Mouse (Mus musculus) B cell, adult 2 months (primary cell): Measurements from ENCODE around the gene Tacc3.
A peak's percentile ranks its signal among the peaks of the same experiment; 100 is the strongest.

Experiments used
- DNase-seq, 2 experiments: peaks; one replicate each; pipeline ENCODE4 v3.0.0; 2022

Tacc3 gene

DNA sequence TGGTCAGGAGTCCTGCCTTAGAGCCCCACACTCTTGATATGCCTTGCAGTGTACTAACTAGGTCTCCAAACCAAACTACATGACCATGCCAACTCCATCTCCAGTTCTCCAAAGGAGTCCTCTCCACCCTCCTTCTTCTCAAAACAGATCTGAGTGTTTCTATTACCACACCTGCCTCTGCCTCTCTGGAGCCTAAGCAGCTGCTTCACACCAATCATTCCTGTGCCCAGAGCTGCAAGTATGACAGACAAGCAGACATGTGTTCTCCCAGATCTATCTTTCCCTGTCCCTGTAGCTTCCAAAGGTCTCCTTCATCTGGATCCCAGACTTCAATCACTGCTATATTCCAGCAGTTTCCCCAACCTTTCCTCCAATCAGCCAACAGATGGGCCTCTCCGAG is 1.2 kb upstream of the Tacc3 start:
- no peak for DNase-seq

DNA sequence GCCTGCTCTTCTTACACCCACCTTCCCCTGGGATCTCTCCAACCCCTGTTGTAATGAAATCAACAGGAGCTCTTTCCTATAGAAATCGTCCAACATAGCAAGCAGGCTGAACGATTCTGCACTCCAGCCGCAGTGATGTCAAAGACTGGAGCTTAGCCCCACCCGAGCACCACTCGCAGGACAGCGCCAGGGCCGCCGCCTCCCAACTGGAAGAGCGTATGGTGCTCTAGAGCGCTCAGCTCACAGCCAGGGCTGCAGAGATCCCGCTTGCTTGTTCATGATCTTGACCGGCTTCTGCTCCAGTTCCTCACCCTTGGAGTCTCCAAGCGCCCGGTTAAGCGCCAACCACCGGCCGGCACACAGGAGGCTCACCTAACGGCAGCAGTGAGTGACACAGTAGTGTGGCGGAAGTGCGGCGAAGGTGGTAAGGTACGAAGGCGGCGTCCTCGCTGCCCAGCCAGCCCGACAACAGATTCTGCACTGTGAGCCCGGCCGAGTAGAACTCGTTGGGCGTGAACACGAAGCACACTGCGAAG is 609 bp upstream of the Tacc3 start:
- no peak for DNase-seq

DNA sequence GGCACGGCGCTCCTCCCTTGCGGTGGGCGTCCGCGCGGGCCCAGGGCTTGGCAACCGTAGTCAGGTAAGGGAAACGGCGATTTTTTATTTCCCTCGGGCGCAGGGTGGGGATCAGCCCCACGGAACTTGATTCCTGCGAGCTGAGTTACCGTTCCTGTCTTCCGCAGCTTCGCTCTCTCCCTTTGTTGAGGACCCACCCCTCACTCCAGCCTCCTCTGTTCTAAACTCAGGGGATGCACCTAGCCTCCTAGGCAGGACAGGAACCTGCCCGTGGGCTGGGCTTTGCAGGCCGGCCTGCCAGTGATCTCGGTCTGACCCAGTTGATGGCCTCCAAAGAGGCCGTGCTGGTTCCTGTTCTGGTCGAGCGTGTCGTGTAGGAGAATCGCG is 729 bp downstream of the Tacc3 start:
- DNase-seq: no peak

DNA sequence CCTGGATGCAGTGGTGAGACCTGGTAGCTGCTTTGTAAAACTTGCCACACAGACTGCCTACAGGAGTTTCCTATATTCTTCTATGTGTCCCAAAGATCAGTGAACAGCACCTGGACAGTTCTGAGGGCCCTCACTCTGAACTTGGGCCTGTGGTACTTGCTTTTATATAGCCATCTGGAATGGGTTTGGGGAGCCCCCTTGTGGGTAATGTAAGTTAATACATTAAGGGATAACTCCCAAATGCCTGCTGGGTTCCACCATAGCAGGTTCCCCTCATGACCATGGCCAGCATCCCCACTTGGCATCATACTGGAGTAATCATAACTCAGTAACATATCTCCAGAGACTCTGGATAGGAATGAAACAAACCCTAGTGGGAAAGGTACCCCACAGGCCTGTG is 10.3 kb downstream of the Tacc3 start:
- peak; percentile 72 to 76 for DNase-seq

DNA sequence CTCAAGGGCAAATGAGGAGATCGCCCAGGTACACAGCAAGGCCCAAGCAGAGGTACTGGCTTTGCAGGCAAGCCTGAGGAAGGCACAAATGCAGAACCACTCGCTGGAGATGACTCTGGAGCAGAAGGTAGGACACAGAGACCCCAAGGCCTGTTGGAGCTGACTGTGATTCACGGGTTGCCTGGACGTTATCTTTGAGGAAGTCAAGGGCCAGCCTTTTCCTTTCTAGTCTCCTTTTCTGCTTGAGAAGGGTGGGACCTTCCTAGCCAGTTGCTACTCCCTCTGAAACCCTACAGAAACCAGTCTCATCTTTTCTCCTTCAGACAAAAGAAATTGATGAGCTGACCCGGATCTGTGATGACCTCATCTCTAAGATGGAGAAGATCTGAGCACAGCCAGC is 13.7 kb downstream of the Tacc3 start:
- DNase-seq: no peak

DNA sequence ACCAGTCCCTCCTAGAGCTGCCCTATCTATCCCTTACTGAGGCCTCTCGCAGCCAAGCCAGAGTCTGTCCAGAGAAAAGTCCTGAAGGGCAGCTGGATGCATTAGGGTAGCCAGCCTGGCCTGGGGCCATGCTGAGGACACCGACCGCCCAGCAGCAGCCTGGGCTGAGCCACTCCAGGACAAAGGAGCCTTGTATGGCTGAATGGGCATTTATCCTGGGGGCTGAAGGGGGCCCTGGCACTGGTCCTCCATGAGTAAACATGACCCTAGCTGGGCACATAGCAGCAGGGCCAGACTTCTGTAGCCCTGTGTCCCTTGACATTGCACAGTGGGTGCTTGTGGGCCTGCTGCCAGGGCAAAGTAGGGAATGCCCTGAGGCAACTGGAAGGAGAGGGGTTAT is 16.5 kb downstream of the Tacc3 start:
- DNase-seq: no peak

DNA sequence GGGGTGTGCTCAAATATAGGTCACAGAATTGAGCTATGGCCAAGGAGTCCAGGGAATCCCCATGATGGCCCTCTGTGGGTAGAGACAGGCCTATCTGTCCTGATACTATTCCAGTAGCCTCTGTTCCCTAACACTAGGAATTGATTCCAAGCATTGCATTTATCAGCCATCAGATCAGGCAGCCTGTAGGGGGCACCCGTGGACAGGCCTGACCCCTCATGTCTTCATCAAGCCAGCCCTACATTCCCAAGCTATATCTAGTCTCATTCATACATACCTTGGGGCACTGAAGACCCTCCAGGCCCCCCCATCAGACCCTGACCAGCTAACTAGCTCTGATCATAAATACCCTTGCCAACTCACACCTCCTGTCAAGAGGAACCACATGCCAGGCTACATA is 18.0 kb downstream of the Tacc3 start:
- DNase-seq: peak; percentile 42 to 46

DNA sequence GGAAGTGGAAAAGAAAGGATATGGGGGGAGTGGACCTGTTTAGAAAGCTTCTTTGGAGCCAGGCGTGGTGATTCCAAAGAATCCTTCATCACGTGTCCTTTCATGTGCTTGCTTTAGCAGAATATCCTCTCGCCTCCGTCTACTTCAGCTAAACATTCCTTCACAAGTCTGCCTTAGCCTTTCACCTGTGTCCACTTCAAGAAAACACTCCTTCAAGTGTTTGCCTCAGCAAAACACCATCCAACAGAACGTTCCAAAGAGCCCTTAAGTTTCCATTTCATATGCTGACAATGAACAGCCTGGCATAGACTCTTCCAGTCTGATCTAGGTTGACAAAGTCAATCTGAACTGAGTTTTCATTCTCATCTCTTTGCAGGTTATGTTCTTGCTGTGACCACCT is 20.3 kb downstream of the Tacc3 start:
- DNase-seq: no peak

DNA sequence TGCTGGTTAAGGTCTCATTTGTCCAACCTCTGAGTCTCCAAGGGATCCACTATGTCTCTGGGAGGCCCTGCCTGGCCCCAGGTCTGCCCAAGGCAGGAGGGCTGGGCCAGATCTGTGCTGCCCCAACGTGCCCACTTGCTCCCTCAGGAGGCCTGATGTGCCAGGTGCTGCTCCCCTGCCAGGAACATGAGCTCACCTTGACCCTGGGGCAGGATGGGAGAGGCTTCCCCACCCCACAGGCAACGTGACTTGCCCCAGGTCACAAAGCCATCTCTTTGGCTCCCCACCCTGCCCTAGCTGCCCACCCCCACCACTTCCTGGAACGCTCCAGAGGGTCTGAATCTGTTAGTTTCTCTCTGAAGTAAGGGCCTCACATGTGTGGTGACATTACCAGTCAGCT is 23.1 kb downstream of the Tacc3 start:
- no peak for DNase-seq

DNA sequence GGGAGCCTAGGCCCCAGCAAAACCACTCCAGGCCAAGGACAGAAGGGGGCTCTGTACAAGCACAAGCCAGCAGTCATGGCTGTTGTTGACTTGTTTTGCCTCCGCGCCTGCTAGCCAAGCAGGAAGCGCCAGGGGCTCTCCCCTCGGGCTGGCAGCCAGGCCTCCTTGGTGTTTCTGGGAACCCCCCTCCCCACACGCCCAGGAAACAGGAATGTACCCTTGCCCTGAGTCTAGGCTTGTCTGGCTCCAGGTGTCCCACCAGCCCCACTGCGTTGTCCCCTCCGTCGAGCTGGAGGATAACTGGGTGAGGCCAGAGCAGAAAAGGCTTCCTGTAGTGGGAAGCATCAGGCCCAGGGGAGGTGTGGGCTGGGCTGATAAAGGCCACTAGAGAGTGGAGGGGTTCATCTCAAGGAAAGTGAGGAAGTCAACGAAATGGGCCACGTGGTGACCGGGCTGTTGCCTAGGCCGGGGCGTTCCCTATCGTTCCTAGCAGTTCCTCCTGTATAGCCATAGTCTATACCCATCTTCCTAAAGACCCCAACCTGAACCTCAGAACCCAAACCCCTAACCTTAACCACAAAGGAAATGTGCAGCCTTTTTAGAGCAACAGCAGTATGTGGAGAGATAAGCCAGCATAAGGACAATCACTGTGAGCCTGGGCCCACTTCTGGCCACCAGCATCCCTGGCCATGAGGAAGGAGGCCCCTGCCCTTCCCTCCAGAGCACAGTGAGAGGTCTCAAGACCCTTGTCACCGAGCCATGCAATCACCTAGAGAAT is 23.9 kb downstream of the Tacc3 start:
- no peak for DNase-seq

DNA sequence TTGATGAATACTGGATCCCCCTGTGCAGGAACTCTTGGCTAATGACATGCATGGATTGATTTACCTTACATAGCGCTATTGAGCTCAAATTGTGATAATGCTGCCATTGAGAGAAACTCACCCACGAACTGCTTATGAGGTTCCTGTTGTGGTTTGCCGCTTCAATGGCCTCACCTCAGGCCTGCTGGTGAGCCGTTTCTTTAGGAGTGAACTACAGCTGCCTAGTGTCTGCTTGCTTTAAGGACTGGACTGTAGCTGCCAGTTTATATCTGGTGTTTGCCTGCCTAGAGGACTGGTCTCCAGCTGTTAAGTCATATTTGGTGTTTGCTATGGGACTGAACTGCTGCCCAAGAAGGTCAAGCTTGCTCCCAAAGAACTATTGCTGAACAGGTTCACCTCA is 25.0 kb downstream of the Tacc3 start:
- peak; percentile 20 to 29 for DNase-seq

DNA sequence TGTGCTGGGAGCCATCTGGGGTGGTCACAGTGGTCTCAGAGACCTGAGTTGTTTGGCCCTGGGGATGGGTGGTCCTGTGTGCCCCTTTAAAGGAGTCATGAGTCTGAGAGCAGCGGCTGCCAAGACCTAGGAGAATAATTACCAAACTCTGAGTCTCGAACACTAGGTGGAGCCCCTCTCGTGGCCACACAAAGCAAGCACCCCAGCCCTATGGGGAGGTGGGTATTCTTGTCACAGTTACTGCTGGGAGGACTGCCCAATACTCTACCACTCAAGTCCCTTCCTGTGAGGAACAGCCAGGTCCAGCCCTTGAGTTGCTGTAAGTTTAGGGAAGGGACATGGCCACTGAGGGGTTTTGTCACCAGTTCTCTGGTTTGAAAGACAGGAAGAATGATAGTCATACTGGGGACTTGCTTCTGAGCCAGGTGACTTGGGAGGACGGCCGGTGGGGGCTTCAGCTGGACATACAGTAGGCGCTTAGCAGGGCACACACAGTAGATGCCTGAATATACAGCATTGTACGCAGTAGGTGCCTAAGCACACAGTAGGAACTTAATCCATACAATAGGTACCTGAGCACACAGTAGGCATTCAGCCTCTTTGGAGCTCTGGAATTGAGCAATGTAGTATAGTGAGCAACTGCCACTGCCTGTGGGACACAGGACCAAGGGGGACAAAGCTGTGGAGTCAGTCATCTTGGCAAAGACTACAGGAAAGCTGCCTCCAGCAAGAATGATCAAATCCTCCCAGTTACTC is 26.1 kb downstream of the Tacc3 start:
- peak in 1 of 2 experiments; percentile 23 for DNase-seq

DNA sequence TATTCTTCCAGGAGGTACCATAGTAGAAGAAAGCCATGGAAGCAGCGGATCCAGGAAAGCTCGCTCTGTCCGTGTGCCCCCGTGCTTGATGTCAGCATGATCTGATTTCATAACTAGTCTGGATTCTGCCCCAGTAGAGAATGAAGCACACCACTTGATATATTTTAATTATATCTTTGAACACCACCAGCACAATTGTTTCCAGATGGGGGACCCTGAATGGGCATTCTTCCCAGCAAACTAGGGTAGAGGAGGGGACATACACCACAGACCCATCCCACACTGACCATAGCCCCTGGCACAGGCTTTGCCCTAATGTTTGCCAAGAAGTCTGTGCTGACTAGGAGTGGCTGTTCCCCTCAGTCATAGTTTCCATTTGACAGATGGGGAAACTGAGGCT is 27.0 kb downstream of the Tacc3 start:
- no peak for DNase-seq

DNA sequence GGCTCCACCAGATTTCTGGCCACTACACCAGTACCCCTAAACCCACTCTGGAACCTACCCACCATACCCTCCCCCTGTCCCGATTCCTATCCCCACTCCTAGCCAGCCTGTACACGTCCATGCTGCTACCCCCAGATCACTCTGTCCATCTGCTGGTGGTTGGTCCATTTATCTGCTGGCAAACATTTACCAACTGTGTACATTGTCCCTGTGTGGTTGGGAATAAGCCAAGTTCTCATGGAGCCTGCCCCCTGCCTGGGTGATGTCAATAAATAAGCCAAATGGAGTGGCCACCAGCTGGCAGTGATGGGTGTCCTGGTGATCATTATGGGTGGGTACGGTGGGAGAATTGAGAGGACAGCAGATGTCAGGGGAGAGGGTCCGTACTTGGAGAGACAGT is 29.2 kb downstream of the Tacc3 start:
- DNase-seq: no peak

DNA sequence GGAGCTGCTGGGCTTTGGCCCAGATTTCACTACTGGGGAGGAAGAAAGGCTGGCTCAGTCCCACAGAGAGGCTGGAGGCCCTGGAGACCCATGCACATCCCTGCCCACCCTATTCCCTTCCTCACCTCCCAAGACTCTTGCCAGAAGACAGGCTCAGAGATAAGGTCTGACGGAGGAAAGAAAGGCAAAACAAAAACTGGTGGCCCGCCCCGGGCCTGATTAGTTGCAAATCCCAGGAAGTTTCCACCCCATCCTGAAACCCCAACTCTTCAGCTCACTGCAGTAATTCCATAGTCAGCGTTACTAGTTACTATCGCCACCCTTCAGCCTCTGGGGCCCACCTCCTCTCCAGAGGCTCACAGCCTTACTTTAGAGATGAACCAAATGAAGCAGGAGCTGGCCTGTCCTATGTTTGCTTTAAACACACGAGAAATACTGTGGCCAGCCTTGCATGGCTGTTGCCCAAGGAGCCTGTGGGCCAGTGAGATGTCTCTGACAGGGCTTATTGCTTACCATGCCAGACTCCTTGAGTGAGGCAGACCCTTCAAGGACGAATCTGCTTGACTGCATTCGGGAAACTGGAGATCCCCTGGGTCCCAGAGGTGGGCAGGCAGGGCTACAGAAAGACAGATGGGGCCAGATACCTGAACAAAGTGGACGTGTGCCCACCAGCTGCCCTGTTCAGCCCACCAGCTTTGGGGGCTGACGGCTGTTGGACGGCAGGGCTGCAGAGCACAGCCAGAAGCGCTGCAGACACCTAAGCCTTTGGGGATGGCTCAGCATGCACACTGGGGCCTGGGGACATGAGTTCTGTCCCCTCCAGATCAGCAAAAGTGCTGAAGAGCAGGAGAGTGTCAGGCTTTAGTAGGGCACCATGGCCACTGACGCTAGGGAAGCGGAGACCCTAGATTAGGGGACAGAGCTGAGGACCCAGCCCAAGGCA is 30.6 kb downstream of the Tacc3 start:
- no peak for DNase-seq

DNA sequence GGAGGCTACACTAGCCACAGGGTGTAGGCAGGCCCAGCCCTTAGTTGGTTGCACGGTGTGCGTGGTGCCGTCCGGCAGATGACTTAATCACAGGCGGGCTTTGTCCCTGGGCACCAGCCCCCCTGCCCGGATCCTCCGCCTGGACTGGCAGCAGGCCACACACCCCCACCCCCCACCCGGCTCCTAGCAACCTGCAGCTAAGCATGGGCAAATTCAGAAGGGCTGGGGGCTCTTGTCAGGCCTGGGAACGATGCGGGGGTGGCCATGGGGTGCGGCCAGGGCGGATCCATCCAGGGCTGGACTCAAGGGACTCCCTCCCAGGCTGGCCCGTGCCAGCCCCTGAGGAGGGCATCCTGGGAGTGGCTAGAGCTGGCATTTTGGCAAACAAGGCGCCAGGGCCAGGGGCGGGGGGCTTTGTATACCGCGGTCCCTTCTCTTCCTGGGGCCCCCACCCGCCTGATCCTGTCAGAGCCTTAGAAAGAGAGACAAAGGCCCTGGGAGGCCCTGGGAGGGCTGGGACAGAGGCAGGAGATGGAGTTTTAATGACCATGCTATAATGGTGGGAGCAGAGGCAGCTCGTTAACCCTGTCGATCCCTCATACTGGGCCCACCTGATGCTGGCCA is 31.4 kb downstream of the Tacc3 start:
- no peak for DNase-seq

DNA sequence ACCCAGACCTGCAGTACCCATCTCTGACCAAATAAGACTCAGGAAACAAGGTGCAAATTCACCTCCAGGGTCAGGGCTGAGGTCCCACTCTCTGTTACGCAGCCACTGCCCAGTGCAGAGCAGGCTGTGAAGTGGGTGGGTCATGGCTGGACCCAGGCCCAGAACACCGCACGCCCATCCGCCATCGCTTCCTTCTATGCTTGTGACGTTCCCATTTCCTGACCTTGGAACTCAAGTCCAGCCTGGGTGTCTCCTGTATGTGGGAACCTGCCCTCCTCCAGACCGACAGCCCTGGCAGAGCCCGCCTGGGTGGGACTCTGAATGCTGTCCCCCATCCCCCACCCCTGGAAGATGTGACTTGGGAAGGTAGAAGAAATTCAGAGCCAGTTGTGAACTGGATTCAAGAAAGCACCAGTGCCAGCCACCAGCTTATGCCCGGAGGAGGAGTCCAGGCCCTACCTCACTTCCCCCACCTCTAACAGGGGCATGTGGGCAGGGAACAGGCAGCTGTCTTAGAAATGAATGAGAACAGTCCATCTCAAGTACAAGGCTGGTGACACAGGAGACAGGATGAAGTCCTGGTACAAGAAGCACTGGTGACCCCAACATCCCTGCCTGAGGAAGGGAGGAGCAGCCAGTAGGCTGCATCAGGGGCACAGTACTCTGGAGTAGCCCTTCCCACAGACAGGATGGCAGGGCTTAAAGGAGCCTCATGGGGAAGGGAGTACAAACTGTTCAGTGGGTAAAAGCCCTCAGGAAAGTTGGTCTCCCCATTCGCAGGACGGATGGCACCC is 32.1 kb downstream of the Tacc3 start:
- DNase-seq: no peak

DNA sequence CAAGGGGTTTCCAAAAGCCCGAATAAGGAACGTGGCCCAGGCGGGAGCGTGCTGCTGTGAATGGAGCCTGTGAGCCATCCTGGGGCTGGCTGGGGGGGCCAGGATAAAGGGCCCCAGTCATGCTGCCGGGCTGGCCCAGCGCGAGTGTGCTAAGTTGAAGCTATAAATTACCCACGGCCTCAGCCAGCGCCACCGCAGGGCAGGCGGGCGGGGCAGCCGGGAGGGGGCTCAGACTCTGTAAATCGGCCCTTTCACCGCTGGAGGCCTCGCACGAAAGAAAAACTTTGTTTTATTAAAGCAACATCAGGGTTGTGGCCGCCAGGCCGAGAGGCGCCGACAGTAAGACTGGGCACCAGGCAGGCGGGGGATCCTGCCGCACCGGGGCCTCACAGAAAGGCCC is 34.5 kb downstream of the Tacc3 start:
- no peak for DNase-seq

DNA sequence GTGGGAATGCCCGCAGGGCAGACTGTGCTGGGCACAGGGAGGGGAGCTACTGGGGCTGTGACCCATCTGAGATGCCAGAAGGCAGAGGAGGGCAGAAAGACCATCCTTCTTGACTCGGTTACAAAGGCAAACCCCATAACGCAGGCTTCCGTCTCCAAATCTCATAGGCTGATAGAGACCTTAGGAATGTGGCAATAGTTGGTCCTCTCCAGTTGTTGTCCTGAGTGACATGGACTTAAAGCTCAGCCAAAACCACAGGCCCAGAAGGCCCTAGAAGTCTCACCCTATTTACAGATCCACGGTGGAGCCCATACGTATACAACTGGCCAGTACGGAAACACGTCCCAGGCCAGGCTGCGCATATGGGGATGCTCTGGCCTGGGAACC is 36.5 kb downstream of the Tacc3 start:
- no peak for DNase-seq

DNA sequence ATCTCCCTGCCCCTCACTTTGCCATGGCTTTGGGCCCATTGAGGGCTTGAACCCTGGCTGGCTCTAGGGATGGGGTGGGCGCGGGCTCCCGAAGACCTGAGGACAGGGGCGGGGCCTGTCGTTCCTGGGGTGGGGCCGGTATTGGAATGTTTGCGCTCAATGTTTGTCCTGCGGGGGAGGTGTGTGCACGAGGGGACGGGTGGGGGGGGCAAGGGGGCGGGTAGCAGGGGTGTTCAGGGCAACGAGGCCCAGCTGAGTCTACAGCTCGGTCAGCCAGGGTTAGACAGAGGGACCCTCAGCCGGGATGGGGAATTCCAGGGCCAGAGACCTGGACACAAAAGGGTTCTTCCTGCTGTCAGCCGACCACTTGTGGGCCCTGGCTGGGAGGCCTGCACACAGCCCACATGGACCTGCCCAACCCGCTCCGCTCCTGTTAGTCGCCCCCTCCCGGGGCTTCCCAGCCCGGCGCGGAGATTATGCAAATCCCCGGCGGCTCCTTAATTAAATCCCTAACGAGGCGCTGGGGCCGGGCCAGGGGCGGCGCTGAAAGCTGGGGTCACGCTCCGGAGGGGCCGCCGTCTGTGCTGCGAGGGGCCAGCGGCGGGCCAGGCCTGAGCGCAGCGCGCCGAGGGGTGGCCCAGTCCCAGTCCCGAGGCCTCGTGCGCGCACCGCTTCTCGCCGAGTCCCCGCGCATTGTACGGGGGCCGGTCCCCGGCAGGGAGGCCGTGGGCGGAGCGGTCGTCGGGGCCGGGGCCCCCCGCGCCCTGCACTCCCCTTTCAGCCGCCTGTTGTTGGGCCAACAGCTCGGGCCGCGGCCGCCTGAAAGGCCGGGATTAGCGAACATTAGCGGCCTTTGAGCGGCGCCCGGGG is 37.2 kb downstream of the Tacc3 start:
- DNase-seq: peak in 1 of 2 experiments; percentile 16

DNA sequence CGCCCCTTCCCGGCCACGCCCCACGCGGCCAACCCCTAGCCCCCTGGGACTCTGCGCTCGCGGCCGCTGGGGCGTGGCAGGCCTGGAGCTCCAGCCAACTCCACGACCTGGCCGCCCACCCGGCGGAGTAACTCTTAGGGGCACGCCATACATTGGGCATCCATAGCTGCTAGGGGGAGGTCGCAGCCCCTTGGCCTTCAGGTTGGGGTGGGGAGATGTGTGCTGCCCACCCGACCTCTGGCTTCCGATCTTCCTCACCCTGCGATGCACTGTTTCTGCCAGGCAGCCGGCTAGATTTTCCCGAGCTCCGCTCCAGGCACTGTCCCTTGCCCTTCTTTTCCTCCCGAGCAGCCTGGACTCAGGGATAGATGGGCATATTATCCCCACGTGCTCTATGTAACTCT is 37.8 kb downstream of the Tacc3 start:
- no peak for DNase-seq
